Mouse (Mus musculus) spleen, postnatal 14 days (tissue): ENCODE data around the gene Gm4187.
"Not testable (repeated sequence)": the region's sequence is repeated elsewhere in the genome, so short reads cannot be mapped to it uniquely, and the experiment has no call there.

Source experiments
- DNase-seq, 2 experiments: peaks; one replicate each; pipeline ENCODE4 v3.0.0; 2021 to 2022; ENCODE audit warnings: low spot score in 2 of 2

Gene Gm4187

DNA sequence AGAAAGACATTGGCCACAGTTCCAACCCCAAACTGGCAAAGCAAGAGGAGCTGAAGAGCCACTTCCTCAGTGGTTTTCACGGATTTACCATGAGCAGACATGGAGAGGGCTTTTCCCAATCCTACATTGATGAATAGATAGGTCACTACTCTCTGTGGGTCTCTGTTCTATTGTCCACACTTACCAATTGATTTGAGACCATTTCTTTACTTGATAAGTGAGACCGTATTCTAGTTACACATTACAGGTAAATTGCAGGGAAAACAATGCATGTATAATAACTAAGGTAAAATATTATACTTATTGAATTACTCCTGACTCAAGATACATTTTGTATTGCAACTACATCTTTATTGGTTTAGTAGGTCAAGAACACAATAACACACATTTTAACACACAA, at the start of gene Gm4187:
Gm4187 (minus strand) TSS at position 101 of the 400 bp plus-strand sequence.
- not testable (repeated sequence) for DNase-seq

DNA sequence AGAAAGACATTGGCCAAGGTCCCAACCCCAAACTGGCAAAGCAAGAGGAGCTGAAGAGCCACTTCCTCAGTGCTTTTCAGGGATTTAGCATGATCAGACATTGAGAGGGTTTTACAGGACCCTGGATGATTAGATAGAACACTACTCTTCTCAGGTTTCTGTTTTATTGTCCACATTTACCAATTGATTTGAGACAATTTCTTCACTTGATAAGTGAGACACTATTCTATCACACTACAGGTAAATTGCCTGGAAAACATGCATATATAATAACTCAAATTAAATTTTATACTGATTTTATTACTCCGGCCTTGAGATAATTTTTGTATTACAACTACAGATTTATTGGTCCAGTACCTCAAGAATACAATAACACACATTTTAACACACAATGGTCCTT, 41.4 kb upstream of the Gm4187 start, which contains the start of gene Gm8660:
Gm8660 (minus strand) TSS at position 101 of the 400 bp plus-strand sequence.
- DNase-seq, result not testable (repeated sequence)
